Mouse (Mus musculus): ENCODE measurements at regions not wholly inside any gene's neighbourhood (a gene's known extent, or its start where the extent isn't known, plus 50 kb on each side); places are given as distances from the start of the nearest gene placed in this dataset.

DNA sequence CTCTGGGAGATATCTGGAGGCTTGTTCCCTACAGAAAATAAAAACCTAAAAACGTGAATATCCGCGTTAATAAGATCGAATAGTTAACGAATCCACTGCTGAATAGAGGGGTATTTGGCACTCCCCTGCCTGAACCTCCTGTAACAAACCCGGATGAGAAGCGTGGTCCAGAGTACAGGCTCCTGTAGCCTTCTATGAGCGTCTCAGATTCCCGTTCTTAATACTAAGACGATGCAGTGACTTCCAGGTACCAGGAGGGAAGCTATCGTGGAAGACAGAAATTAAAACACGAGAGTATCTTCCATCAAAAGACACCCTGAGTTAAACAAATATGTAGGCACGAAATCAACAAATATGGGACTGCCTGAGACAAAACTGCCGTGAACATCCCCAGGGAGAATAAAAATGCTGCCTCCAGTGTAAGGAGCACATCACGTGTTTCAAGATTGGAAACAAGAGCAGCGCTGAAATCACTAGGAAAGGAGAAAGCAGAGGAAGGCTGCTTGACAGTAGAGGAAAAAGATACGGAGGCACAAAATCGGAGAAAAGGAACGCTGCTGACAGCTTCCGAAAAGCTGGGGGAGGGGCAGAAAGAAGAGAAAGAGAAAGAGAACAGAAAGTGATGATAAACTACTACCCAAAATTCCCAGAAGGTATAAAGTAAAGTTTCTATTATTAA lies 83.6 kb upstream of the Ift57 start:
- DNase-seq (ENCODE audit: extremely low spot score in 1 of 2, low spot score in 2 of 2) = no peak
- no peak; the same call in 1 of the 2 replicates for TF ChIP-seq CTCF (IDR thresholded peaks at IDR 0.05)
- peak overlapping the region; percentile 54 for H3K27ac ChIP-seq
- H3K4me3 ChIP-seq = peak overlapping the region; percentile 48
- intact Hi-C loops (cut with DNase I) = loop anchor here (5.0 kb wide), 2 partner anchors 43 to 113 kb away; no protein-coding TSS in a partner anchor

- no peak for TF ChIP-seq CTCF (IDR thresholded peaks at IDR 0.05)
- intact Hi-C loops (cut with DNase I) = loop anchor here (5.0 kb wide), 2 partner anchors 44 to 114 kb away; no protein-coding TSS in a partner anchor
- peak overlapping the region; percentile 48 for H3K4me3 ChIP-seq
- H3K27ac ChIP-seq = peak overlapping the region; percentile 54
- no peak for DNase-seq (ENCODE audit: extremely low spot score in 1 of 2, low spot score in 2 of 2)
Measured at GRCm38 (mm10) chr16:49616263-49616872, 82.7 kb upstream of the Ift57 start.

DNA sequence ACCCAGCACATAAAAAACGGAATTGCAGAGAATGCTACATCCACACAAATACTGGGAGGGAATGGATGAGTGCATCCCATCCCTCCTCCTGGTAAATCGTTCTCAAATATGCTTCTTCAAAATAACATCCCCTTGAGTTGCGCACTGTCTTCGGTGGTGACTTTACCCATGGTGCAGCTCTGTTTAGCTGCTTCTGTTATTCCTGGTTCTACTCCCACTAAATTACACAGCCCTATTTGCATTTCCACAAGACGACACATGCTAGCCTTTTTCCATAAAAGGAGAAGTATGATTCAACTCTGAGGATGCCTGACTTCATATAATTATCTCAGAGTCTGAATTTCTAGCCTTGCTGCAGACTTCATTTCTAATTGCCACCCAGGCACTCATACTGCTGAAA lies 65.5 kb upstream of the Ift57 start:
- intact Hi-C loops (cut with DNase I) = loop anchor here (5.0 kb wide), 2 partner anchors 111 to 131 kb away; no protein-coding TSS in a partner anchor
- DNase-seq (ENCODE audit: extremely low spot score in 1 of 2, low spot score in 2 of 2) = no peak

GRCm38 (mm10) chr16:49635506-49635905 lies 63.5 kb upstream of the Ift57 start:
- H3K4me3 ChIP-seq = no peak overlapping the region
- intact Hi-C loops (cut with DNase I) = no loop called here
- DNase-seq (ENCODE audit: extremely low spot score in 1 of 2, low spot score in 2 of 2) = no peak
- TF ChIP-seq CTCF (IDR thresholded peaks at IDR 0.05) = no peak
- H3K27ac ChIP-seq = no peak overlapping the region

More for the DNA sequence above, 65.5 kb upstream of the Ift57 start:
- no peak overlapping the region for H3K4me3 ChIP-seq
- H3K27ac ChIP-seq = peak overlapping the region; percentile 70
- no peak for TF ChIP-seq CTCF (IDR thresholded peaks at IDR 0.05)

DNA sequence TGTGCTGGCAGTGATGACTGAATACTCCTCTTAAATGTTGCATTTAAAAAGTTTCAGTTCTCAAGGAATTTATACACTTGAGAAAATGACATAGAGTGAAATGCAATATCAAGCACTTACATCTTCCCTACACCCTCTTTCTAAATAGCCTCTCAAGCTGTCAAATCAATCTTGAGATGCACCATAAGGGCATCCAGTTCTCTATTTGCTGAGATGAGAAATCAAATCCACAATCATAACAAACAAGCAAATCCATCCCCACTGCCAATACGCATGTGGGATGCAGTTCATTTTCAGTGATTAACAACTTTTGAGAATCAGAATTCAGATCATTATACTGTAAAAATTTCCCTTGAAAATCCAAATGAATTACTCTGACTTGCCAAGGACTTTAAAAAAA lies 62.6 kb upstream of the Ift57 start:
- Histone ChIP-seq H3K4me3 (no peak overlapping the region), H3K27ac (no peak overlapping the region)
- intact Hi-C loops (cut with DNase I) = no loop called here
- TF ChIP-seq CTCF (IDR thresholded peaks at IDR 0.05) = no peak
- no peak for DNase-seq (ENCODE audit: extremely low spot score in 1 of 2, low spot score in 2 of 2)

DNA sequence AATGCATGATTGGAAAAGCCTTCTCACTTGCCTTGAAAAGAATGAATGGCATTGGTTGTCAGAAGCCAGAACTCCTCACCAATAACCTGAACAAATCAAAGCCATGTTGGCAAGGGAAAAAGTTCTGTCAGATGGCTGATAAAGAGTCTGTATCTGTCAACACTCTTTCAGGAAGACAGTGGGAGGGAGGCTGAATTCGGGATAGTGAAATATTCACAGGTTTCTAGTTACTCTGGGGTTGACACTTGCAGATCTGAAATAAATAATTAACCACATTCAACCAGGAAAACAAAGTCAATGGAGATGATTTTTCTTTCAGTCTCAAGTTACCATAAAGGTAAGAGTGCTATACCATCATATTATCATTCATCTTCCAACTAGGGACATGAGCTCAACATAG lies 56.3 kb upstream of the Ift57 start:
- no peak for DNase-seq (ENCODE audit: extremely low spot score in 1 of 2, low spot score in 2 of 2)
- no peak for TF ChIP-seq CTCF (IDR thresholded peaks at IDR 0.05)
- Histone ChIP-seq H3K27ac (no peak overlapping the region), H3K4me3 (no peak overlapping the region)
- intact Hi-C loops (cut with DNase I) = no loop called here

DNA sequence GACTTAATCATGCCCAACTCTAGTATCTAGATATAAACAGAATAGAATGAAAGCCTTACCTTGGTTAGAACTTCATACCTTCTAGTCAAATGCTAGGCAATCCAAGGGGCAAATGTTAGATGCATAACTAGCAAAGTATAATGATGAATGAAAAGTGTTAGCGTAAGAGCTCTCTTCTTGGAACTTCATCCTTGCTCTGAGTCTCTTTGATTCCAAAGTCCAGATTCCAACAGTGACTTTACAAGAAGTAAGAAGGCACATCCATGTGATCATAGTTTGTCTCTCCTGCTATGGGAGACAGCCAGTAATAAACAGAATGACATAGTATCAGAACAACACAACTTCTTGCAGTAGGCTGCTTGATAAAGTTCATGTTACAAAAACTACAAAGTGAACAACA lies 54.6 kb upstream of the Ift57 start:
- no peak overlapping the region for H3K27ac ChIP-seq
- no peak for TF ChIP-seq CTCF (IDR thresholded peaks at IDR 0.05)
- no peak overlapping the region for H3K4me3 ChIP-seq
- intact Hi-C loops (cut with DNase I) = no loop called here
- DNase-seq (ENCODE audit: extremely low spot score in 1 of 2, low spot score in 2 of 2) = no peak

GRCm38 (mm10) chr16:49646479-49646878 lies 52.6 kb upstream of the Ift57 start:
- intact Hi-C loops (cut with DNase I) = no loop called here
- TF ChIP-seq CTCF (IDR thresholded peaks at IDR 0.05) = no peak
- Histone ChIP-seq H3K27ac (no peak overlapping the region), H3K4me3 (no peak overlapping the region)
- DNase-seq (ENCODE audit: extremely low spot score in 1 of 2, low spot score in 2 of 2) = no peak

Measured in left cerebral cortex, adult 2 months (tissue).